Comparison of ENCODE assay signal across 8 mouse cellular contexts in the genomic region with DNA sequence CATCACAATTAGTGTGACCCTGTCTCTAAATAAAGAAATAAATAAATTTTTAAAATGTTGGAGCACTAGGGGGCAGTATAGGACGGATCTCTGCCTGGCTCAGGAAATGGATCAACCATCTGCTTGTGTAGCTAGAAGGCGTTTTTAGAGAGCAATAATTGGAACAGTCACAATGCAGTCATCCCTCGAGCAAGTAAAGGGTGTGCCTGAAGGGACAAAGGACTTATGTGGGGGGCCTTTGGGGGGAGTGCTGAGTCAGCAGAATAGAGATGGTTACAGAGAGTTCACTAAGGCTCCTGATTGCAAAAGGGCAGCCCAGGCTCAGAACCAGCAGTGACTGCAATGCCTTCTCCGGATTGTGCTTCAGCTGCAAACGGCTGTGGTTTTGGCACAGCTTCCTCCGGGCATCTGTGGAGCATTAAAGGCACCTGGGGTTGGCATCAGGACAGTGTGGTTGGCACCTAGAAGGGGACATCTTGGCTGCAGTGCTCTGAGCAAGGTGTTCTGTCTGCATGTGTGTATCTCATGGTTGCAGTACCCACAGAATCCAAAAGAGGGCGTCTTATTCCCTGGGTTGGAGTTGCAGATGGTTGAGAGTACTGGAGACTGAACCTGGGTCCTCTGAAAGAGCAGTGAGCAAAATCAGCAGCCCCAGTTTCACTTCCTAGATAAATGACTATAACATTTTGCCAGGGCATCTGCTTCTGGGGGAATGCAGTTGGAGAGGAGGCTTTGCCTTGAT. TPM values are rescaled to one million over a fixed set of nuclear protein-coding genes. Genes with fewer than 3 reads are reported as not detected.
DNase-seq lines count a peak whose midpoint lies in the region; ATAC-seq lines count a peak whose summit lies in the region.
"Had no signal": no experiment of that assay in that cellular context is flagged by ENCODE, and none has a peak within 500 bp of the region (broad histone marks: within the 10 kb centered on the region; RNA-seq: fewer than 3 reads in every experiment).

No protein-coding gene starts in this region.

- no peaks in the 10 kb centered on the region for H3K4me1 ChIP-seq in kidney, embryonic 16.5 days (ENCODE audit: insufficient read depth, low read length)

- peak; percentile 29 for DNase-seq in right cerebral cortex, postnatal 4 days
- no peak for DNase-seq in right cerebral cortex, postnatal 14 days
- DNase-seq in brain, adult 2 months (ENCODE audit: low read depth, low spot score), result peak; percentile 88
- peak; percentile 46 for DNase-seq in lung, postnatal 14 days
- DNase-seq in urinary bladder, postnatal 14 days (ENCODE audit: low spot score), result no peak

- H3K4me2 ChIP-seq in kidney, embryonic 16.5 days (replicated peaks; ENCODE audit: low read depth, low read length), result no peak overlapping the region

- H3K9ac ChIP-seq in kidney, embryonic 16.5 days (replicated peaks; ENCODE audit: low read length), result no peak overlapping the region

- ATAC-seq in erythroid progenitor cell, adult 5-6 weeks (replicated peaks; ENCODE audit: low FRiP score, poor library complexity, severe bottlenecking), result peak; percentile 69
- peak; percentile 44; the same call in 1 of the 2 replicates for ATAC-seq in kidney, embryonic 16.5 days (ENCODE audit: low FRiP score, low TSS enrichment)

- no peaks in the 10 kb centered on the region for H3K9me3 ChIP-seq in kidney, embryonic 16.5 days (ENCODE audit: low read length)

- 30% methylated on average over 7 of the region's 7 CpGs for WGBS in kidney, embryonic 16.5 days

- H3K27ac ChIP-seq in kidney, embryonic 16.5 days (ENCODE audit: low read length), result no peak overlapping the region

- no peak overlapping the region for H3K4me3 ChIP-seq in kidney, embryonic 16.5 days (ENCODE audit: low read length)

- H3K36me3 ChIP-seq in kidney, embryonic 16.5 days (ENCODE audit: insufficient read depth, low read length), result no peaks in the 10 kb centered on the region

- no peaks in the 10 kb centered on the region for H3K27me3 ChIP-seq in kidney, embryonic 16.5 days (ENCODE audit: insufficient read depth, low read length)

RNA-seq across cellular contexts. Expression of a gene that starts 7.2 kb away (rescaled TPM):
- total RNA-seq in erythroid progenitor cell, adult 5-6 weeks (2015; ENCODE audit: low replicate concordance), result 10.8 and 15.9 TPM in 2 replicates
- total RNA-seq in erythroid progenitor cell, adult 5-6 weeks (2017; ENCODE audit: low replicate concordance), result 9.5 and 12.0 TPM in 2 replicates
- polyA plus RNA-seq in kidney, embryonic 16.5 days (2015; fragmentation: Nextera tagmentation; extraction: Ambion mirVana), result 217 and 226 TPM in 2 replicates

RNA-seq across cellular contexts. Expression of a gene that starts 29.5 kb away (rescaled TPM):
- 34.0 and 39.3 TPM in 2 replicates for total RNA-seq in erythroid progenitor cell, adult 5-6 weeks (2015; ENCODE audit: low replicate concordance)
- total RNA-seq in erythroid progenitor cell, adult 5-6 weeks (2017; ENCODE audit: low replicate concordance), result 65.2 and 96.7 TPM in 2 replicates
- 5.8 and 5.9 TPM in 2 replicates for polyA plus RNA-seq in kidney, embryonic 16.5 days (2015; fragmentation: Nextera tagmentation; extraction: Ambion mirVana)

RNA-seq across cellular contexts. Expression of a gene that starts 35.1 kb away (rescaled TPM):
- not detected in 2 replicates for total RNA-seq in erythroid progenitor cell, adult 5-6 weeks (2015; ENCODE audit: low replicate concordance)
- total RNA-seq in erythroid progenitor cell, adult 5-6 weeks (2017; ENCODE audit: low replicate concordance), result not detected in 2 replicates
- polyA plus RNA-seq in kidney, embryonic 16.5 days (2015; fragmentation: Nextera tagmentation; extraction: Ambion mirVana), result 0.15 and 0.32 TPM in 2 replicates
- total RNA-seq: layer of hippocampus, adult 18-20 months had no signal

Comparison
In these comparisons a context has a peak if more than half of its experiments do, and no peak if none do; other contexts are left out.
1. DNase-seq: peak in right cerebral cortex, postnatal 4 days (single experiment), brain, adult 2 months (single experiment) and lung, postnatal 14 days (single experiment); none in right cerebral cortex, postnatal 14 days (single experiment) and urinary bladder, postnatal 14 days (single experiment).